Mouse (Mus musculus) cerebellum, adult 18-20 months (tissue): ENCODE results near the gene H2al3.

Experiments used
- DNase-seq, 2 experiments: peaks; one replicate each; pipeline ENCODE4 v3.0.0; 2021

The H2al3 gene

GRCm38 (mm10) chrX:9849403-9849802, at the start of gene H2al3:
Gene H2al3 (plus strand): TSS chrX:9849703.
- no peak for DNase-seq

GRCm38 (mm10) chrX:9810101-9810500, 39.4 kb upstream of the H2al3 start:
- no peak for DNase-seq

DNA sequence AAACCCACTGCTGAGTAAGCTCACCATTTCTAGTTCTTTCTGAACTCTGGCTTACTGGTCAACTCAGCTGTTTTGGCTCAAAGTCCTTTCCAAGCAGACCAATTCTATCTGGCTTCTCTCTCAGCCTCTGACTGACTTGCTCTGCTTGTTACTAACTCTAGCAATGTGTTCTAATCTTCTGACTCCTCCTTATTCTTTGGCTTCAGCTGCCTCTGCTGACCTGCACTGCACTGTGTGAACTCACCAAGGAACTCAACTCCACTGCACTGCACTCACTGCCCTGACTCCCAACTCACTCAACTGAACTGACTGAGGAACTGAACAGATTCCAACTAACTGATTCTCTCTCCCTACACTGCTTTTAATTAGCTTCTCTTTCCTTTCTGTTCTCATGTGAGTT, 37.0 kb upstream of the H2al3 start:
- no peak for DNase-seq

DNA sequence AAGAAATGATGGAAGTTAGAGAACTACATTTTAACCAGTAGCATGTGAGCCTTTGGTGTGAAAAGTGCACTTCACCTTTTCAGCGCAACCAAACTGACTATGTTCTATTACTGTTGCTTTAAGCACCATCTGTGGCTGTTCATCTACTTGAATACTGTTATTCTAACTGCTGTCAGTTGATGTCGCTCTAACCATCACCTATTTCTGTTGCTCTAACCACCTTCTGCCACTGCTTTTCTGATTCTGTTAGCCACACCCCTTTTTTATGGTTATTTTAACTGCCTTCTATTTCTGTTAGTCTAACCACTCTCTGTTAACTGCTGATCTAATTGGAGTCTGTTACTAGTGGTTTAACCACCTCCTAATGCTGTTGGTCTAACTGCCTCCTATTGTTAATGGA, 14.7 kb upstream of the H2al3 start:
- no peak for DNase-seq

GRCm38 (mm10) chrX:9846628-9847027, 2.9 kb upstream of the H2al3 start, which contains the start of gene Hypm:
Gene Hypm (plus strand): TSS chrX:9846928.
- no peak for DNase-seq

DNA sequence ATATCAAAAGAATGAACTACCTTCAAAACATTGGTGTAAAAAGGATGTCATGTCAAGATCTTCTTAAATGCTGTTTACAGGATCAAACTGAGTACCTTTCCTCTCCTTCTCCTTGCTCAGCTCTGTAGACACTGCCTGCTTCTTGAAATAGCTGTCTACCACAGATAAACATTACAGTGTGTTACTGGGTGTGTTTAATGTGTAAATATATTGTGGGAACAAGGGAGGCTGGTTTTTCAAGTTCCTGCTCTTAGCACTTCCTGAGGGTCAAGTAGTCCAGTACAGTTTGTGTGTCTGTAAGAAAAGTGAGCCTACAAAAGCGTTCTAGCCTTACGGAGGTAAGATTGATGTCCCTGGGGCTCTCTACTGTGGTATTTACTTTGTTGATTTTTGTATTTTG, 12.4 kb downstream of the H2al3 start:
- DNase-seq = no peak

DNA sequence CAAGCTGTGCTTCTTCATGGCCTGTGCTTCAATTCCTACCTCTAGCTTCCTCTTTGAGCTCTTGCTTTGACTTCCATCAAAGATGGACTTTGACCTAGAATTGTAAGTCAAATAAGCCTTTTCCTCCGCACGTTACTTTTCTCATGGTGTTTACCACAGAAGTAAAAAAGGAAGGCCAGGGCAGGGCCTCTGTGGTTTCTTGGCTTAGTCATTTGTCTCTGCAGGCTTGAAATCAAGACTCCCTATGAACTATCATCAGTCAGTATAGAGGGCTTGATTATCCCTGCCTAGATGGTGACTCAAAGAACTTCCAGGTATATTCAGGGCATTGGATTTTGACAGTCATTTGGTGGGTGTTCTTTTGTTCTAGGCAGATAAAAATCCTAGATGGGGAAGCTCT, 26.0 kb downstream of the H2al3 start:
- no peak for DNase-seq

- no peak for DNase-seq
Observed at GRCm38 (mm10) chrX:9885322-9885721, 35.8 kb downstream of the H2al3 start, which contains the start of gene Sytl5. Gene Sytl5 (plus strand): TSS chrX:9885622.
